In the genomic region with DNA sequence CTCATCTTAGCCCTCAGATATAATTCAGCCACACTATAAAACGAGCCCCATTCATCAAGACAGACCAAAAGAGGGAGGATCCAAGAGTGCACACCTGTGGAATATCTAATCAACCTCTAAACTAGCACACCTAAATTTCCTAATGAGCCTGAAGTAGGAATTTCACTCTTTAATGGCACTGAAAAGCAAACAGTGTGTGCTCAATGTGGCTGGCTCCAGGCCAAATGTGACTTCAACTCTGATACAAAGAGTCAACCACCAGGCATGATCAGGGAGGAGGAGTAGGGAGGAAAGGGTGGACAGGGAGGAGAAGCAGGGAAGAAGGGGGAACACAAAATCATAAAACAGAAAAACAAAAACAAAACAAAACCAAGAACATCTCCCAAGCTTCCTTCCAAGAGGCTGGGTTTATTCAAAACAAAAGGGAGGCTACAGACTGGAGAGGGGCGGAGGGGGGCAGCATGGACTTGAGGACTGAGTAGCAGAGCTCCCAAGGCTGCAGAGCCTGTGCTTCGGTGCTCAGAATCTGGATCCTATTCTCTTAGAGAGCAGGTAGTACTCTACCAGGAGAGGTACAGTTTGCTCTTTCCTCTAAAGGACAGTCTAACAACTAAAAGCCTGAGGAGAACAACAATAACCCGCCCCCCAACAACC, we compare ENCODE assay signal across 8 mouse cellular contexts.
DNase-seq lines count a peak whose midpoint lies in the region.

No protein-coding gene starts in this region.

- peak; percentile 5 to 6 for DNase-seq in heart, adult 9 months (ENCODE audit: low spot score in 2 of 2)
- DNase-seq in heart, postnatal 25 days (ENCODE audit: low spot score): no peak
- DNase-seq in adrenal gland, postnatal 14 days: peak; percentile 38
- DNase-seq in heart, postnatal 14 days: peak; percentile 19 to 37
- DNase-seq in lung, postnatal 14 days: peak; percentile 47
- no peak for DNase-seq in frontal cortex, postnatal 36 days (ENCODE audit: low spot score in 2 of 2)
- no peak for DNase-seq in spleen, postnatal 36 days (ENCODE audit: low spot score in 2 of 2)
- no peak for DNase-seq in right cerebral cortex, postnatal 14 days

- intact Hi-C loops in heart, postnatal 25 days (cut with DNase I): no loop called here
- intact Hi-C loops in heart, postnatal 14 days (cut with DNase I): no loop called here

Comparison
In these comparisons a context has a peak if more than half of its experiments do, and no peak if none do; other contexts are left out.
1. DNase-seq: peak in heart, adult 9 months (2 of 2), adrenal gland, postnatal 14 days (single experiment), heart, postnatal 14 days (2 of 2) and lung, postnatal 14 days (single experiment); none in heart, postnatal 25 days (single experiment), frontal cortex, postnatal 36 days (0 of 2), spleen, postnatal 36 days (0 of 2) and right cerebral cortex, postnatal 14 days (single experiment).